Mouse (Mus musculus) layer of hippocampus, adult 9-10 months (tissue): ENCODE measurements around the gene Pcgf1.
A peak's percentile ranks its signal among the peaks of the same experiment; 100 is the strongest.

Source experiments
- DNase-seq: peaks from one replicate; pipeline ENCODE4 v3.0.0; 2022; ENCODE audit warnings: low spot score

Gene Pcgf1

GRCm38 (mm10) chr6:83122961-83123360 lies 45.3 kb downstream of the Pcgf1 start:
- DNase-seq, result no peak

GRCm38 (mm10) chr6:83124851-83125312 lies 47.2 kb downstream of the Pcgf1 start:
- peak; percentile 91 for DNase-seq

GRCm38 (mm10) chr6:83125331-83125730 lies 47.7 kb downstream of the Pcgf1 start, which contains the start of gene Ino80b:
TSS of gene Ino80b (minus strand) at chr6:83125431.
- DNase-seq, result no peak

DNA sequence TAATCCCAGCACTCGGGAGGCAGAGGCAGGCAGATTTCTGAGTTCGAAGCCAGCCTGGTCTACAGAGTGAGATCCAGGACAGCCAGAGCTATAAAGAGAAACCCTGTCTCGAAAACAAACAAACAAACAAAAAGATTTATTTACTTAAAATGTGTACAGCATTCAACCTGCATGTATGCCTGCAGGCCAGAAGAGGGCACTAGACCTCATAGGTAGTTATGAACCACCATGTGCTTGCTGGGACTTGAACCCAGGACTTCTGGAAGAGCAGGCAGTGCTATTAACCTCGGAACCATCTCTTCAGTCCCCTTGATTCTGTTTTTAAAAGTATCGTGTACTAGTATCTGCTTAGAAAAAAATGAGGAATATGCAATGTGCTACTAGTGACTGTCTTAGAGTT lies 49.8 kb downstream of the Pcgf1 start:
- DNase-seq, result no peak
